Mouse (Mus musculus): ENCODE measurements at regions not wholly inside any gene's neighbourhood (a gene's known extent, or its start where the extent isn't known, plus 50 kb on each side); places are given as distances from the start of the nearest gene placed in this dataset.

DNA sequence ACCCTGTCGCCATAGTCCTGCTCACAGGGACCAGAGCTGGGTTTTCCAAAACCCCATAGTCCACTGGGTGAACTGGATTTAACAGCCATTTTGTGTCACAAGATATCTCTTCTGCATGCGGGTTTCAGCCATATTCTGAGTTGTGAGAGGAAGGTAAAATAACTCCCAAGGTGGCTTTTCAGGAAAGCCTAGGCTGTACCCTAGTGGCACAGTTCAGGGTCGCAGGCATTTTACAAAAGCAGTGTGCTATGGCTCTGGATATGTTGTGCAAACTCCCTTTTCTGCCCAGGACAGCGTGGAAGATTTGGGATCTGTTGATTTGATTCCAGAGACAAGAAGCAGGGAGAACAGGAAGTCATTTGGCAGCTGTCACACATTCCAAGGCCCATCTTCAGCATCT, 588.3 kb upstream of the Mgmt start:
- Histone ChIP-seq H3K4me2 (ENCODE audit: low read depth, low read length) (no peak overlapping the region), H3K9ac (ENCODE audit: low read depth, low read length) (no peak overlapping the region), H3K27me3 (replicated peaks; ENCODE audit: control insufficient read depth, insufficient read depth, low read length) (no peaks in the 10 kb centered on the region), H3K4me1 (ENCODE audit: control insufficient read depth, insufficient read depth, low read length) (no peaks in the 10 kb centered on the region), H3K9me3 (ENCODE audit: control insufficient read depth, low read length) (no peaks in the 10 kb centered on the region), H3K36me3 (ENCODE audit: control insufficient read depth, insufficient read depth, low read length) (no peaks in the 10 kb centered on the region), H3K27ac (replicated peaks; ENCODE audit: low read depth, low read length) (no peak overlapping the region), H3K4me3 (ENCODE audit: low read depth, low read length) (no peak overlapping the region)
- no peak for ATAC-seq (ENCODE audit: low read depth)
- WGBS = 66% methylated on average over 4 of the region's 4 CpGs
- DNase-seq (ENCODE audit: low spot score) = no peak

DNA sequence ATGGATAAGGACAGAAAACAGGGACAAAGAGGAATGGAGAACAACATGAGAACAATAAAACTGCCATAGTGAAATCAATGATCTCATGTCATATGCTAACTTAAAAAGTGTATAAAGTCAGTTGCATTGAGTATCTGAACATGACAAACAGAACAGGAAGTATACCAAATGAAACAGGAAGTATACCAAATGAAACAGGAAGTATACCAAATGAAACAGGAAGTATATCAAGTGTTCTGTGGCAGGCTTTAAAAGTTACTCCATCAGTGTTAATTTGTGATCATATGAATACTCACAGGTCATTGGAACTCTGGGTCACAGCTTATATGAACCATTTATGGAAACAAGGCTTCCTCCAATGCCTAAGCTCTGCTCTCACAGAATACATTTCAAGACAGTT, 585.6 kb upstream of the Mgmt start:
- no peak overlapping the region for H3K9ac ChIP-seq (ENCODE audit: low read depth, low read length)
- no peak overlapping the region for H3K27ac ChIP-seq (replicated peaks; ENCODE audit: low read depth, low read length)
- no peaks in the 10 kb centered on the region; the same call in 1 of the 2 replicates for H3K4me1 ChIP-seq (ENCODE audit: control insufficient read depth, insufficient read depth, low read length)
- H3K27me3 ChIP-seq (replicated peaks; ENCODE audit: control insufficient read depth, insufficient read depth, low read length) = no peaks in the 10 kb centered on the region
- H3K4me3 ChIP-seq (ENCODE audit: low read depth, low read length) = no peak overlapping the region
- no peak overlapping the region for H3K4me2 ChIP-seq (ENCODE audit: low read depth, low read length)
- ATAC-seq (ENCODE audit: low read depth) (no peak), DNase-seq (ENCODE audit: low spot score) (no peak)
- no peaks in the 10 kb centered on the region for H3K36me3 ChIP-seq (ENCODE audit: control insufficient read depth, insufficient read depth, low read length)
- no peaks in the 10 kb centered on the region for H3K9me3 ChIP-seq (ENCODE audit: control insufficient read depth, low read length)

DNA sequence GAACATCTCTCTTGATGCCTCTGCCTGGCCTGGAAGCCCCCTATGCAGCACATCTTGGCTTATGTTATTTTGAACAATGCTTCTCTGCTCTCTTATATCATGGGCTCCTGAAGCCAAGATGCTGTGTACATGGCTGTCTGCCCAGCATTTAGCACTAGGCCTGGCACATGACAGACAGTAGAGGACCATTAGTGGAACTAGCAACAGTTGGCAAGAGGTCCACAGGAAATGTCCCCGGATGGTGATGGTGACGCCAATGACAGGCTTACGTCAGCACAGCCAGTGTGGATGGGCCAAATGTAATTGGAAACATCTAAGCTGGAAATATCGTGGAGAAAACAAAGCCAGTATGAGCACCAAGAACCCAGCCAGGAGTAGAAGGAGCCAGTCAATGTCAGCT, 567.1 kb upstream of the Mgmt start:
- DNase-seq (ENCODE audit: low spot score) (peak; percentile 39), ATAC-seq (ENCODE audit: low read depth) (no peak)
- Histone ChIP-seq H3K9ac (ENCODE audit: low read depth, low read length) (no peak overlapping the region), H3K27ac (replicated peaks; ENCODE audit: low read depth, low read length) (no peak overlapping the region), H3K9me3 (ENCODE audit: control insufficient read depth, low read length) (no peaks in the 10 kb centered on the region), H3K36me3 (ENCODE audit: control insufficient read depth, insufficient read depth, low read length) (no peaks in the 10 kb centered on the region), H3K4me1 (ENCODE audit: control insufficient read depth, insufficient read depth, low read length) (no peaks in the 10 kb centered on the region), H3K27me3 (replicated peaks; ENCODE audit: control insufficient read depth, insufficient read depth, low read length) (no peaks in the 10 kb centered on the region), H3K4me3 (ENCODE audit: low read depth, low read length) (no peak overlapping the region), H3K4me2 (ENCODE audit: low read depth, low read length) (no peak overlapping the region)
- WGBS = 77% methylated on average over 4 of the region's 4 CpGs

DNA sequence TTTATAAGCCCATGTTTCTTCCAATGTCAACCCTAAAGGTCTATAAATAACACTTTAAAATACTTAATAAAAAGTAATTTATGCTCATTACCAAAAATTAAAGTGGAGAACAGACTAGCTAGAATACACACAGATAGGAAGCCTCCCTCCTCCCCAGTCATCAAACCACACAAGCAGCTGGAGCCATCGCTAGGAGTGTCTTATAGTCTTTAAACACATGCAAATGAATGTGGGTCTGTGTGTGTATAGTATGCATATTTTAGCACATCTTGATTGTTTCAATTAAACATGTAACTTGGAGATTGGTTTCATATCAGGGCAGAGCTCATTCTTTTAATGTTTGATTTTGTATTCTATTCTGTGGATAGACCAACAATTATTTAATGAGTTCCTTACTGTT, 564.0 kb upstream of the Mgmt start:
- H3K27ac ChIP-seq (replicated peaks; ENCODE audit: low read depth, low read length) = no peak overlapping the region
- no peak overlapping the region for H3K4me3 ChIP-seq (ENCODE audit: low read depth, low read length)
- no peaks in the 10 kb centered on the region for H3K36me3 ChIP-seq (ENCODE audit: control insufficient read depth, insufficient read depth, low read length)
- H3K4me2 ChIP-seq (ENCODE audit: low read depth, low read length) = no peak overlapping the region
- no peaks in the 10 kb centered on the region for H3K9me3 ChIP-seq (ENCODE audit: control insufficient read depth, low read length)
- no peaks in the 10 kb centered on the region for H3K27me3 ChIP-seq (replicated peaks; ENCODE audit: control insufficient read depth, insufficient read depth, low read length)
- ATAC-seq (ENCODE audit: low read depth) (no peak), DNase-seq (ENCODE audit: low spot score) (no peak)
- H3K9ac ChIP-seq (ENCODE audit: low read depth, low read length) = no peak overlapping the region
- no peaks in the 10 kb centered on the region for H3K4me1 ChIP-seq (ENCODE audit: control insufficient read depth, insufficient read depth, low read length)
- WGBS = 85% methylated on average over 1 of the region's 1 CpGs

DNA sequence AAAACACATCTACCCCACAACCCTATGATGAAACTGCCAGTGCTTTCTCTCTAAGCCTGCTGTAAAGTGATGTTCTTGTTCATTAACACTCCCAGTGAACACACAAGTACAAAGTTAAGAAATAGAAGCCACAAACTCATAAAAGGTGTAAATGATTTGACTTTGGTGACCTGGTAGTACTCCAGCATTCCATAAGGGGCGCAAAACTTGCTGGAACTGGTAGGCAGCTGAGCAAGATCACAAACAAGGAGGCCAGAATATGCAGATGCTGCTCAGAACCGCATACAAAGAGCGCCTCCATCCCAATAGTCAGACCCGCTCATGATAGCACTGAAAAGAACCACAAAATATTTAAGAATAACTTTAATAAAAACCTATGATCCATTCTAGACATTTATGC, 561.6 kb upstream of the Mgmt start:
- WGBS = 46% methylated on average over 4 of the region's 4 CpGs
- Histone ChIP-seq H3K36me3 (ENCODE audit: control insufficient read depth, insufficient read depth, low read length) (no peaks in the 10 kb centered on the region), H3K27ac (replicated peaks; ENCODE audit: low read depth, low read length) (no peak overlapping the region), H3K9me3 (ENCODE audit: control insufficient read depth, low read length) (no peaks in the 10 kb centered on the region), H3K9ac (ENCODE audit: low read depth, low read length) (no peak overlapping the region), H3K4me3 (ENCODE audit: low read depth, low read length) (no peak overlapping the region), H3K4me2 (ENCODE audit: low read depth, low read length) (no peak overlapping the region), H3K4me1 (ENCODE audit: control insufficient read depth, insufficient read depth, low read length) (no peaks in the 10 kb centered on the region), H3K27me3 (replicated peaks; ENCODE audit: control insufficient read depth, insufficient read depth, low read length) (no peaks in the 10 kb centered on the region)
- ATAC-seq (ENCODE audit: low read depth) (no peak), DNase-seq (ENCODE audit: low spot score) (no peak)

DNA sequence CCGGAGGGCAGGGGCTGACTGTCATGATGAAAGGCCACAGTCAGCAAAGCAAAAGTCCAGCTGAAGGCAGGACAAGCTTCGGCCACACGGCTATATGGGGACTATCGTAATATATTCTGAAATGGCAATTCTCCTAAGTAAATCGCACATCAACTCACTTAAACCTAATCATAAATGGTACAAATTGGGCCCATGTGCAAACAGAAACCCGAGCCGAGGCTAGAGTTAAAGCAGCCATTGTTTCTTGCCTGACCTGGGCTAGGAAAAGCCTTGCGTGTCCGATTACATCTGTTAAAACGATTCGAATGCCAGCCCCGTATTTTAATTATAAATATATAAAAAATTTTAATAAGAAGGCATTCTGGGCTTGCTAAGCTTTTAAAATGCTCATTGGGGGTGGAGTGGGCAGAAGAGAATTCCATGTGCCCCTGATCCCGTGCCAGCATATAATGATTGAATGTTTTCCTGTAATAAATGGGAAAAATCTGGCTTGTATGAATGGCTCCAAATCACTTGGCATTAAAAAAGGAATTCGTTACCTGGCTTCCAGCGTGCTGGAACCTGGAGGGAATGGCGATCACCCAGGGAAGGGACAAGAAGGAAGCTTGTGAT, 552.7 kb upstream of the Mgmt start:
- WGBS = 20% methylated on average over 16 of the region's 16 CpGs
- Histone ChIP-seq H3K4me1 (ENCODE audit: control insufficient read depth, insufficient read depth, low read length) (peaks cover 25% of the 10 kb centered on the region), H3K27ac (replicated peaks; ENCODE audit: low read depth, low read length) (peak overlapping the region; percentile 80), H3K4me3 (ENCODE audit: low read depth, low read length) (no peak overlapping the region), H3K9me3 (ENCODE audit: control insufficient read depth, low read length) (no peaks in the 10 kb centered on the region), H3K36me3 (ENCODE audit: control insufficient read depth, insufficient read depth, low read length) (no peaks in the 10 kb centered on the region), H3K27me3 (replicated peaks; ENCODE audit: control insufficient read depth, insufficient read depth, low read length) (no peaks in the 10 kb centered on the region), H3K9ac (ENCODE audit: low read depth, low read length) (no peak overlapping the region), H3K4me2 (ENCODE audit: low read depth, low read length) (peak overlapping the region; percentile 34)
- ATAC-seq (ENCODE audit: low read depth) (no peak; the same call in 1 of the 2 replicates), DNase-seq (ENCODE audit: low spot score) (peak; percentile 55)

DNA sequence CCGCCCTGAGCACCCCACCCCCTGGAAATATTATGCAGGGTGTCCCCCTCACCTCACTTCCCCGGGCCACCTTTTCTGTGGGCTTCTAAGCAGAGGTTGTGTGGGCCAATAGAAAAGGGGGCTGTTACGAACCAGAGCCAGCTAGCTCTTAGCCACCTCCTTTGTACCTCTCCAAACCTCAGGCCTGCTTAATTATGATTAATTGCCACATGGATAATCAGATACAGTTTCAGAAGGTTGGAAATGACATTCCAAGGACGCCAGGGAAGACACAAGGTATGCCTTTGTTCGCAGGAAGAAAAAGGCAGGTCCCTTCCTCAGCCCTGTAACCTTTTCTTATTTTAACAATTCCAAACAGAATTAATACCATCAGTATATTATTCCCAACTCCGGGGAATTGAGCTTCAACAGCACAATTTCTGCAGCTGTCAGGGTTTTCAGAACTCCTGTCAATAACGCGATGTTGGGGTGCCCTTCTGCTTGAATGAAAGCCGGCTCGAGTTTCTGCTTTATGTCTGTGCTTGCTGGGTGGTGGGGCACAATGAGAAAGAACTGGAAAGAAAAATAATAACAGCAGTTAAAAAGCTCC, 552.1 kb upstream of the Mgmt start:
- Histone ChIP-seq H3K4me2 (ENCODE audit: low read depth, low read length) (peak overlapping the region; percentile 34), H3K4me3 (ENCODE audit: low read depth, low read length) (no peak overlapping the region), H3K9me3 (ENCODE audit: control insufficient read depth, low read length) (no peaks in the 10 kb centered on the region), H3K4me1 (ENCODE audit: control insufficient read depth, insufficient read depth, low read length) (peaks cover 25% of the 10 kb centered on the region), H3K27ac (replicated peaks; ENCODE audit: low read depth, low read length) (peak overlapping the region; percentile 80), H3K27me3 (replicated peaks; ENCODE audit: control insufficient read depth, insufficient read depth, low read length) (no peaks in the 10 kb centered on the region), H3K9ac (ENCODE audit: low read depth, low read length) (no peak overlapping the region), H3K36me3 (ENCODE audit: control insufficient read depth, insufficient read depth, low read length) (no peaks in the 10 kb centered on the region)
- ATAC-seq (ENCODE audit: low read depth) (peak; percentile 53), DNase-seq (ENCODE audit: low spot score) (peak; percentile 77)
- WGBS = 20% methylated on average over 10 of the region's 10 CpGs

DNA sequence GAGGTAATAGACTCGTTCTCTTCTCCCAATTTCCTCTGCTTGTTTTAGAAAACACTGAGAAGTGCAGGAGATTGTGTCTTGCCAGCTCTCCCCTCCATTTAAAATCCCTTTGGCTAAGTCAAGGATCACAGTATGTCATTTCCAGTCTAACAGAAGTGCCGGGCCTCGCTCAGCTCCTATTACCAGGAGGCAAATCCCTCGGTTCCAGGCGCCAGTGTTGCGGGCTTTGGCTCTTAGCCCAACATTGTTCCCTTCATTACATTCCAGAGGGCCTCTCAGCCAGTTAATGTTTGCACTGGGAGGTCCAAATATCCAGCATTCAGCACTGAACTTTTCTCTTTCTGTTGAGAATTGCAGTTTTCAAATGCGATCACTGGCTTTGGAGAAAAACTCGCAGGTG, 551.6 kb upstream of the Mgmt start:
- 7% methylated on average over 8 of the region's 8 CpGs for WGBS
- DNase-seq (ENCODE audit: low spot score) (peak; percentile 95), ATAC-seq (ENCODE audit: low read depth) (peak; percentile 84)
- H3K27me3 ChIP-seq (replicated peaks; ENCODE audit: control insufficient read depth, insufficient read depth, low read length) = no peaks in the 10 kb centered on the region
- no peaks in the 10 kb centered on the region for H3K36me3 ChIP-seq (ENCODE audit: control insufficient read depth, insufficient read depth, low read length)
- H3K4me2 ChIP-seq (ENCODE audit: low read depth, low read length) = peak overlapping the region; percentile 34
- H3K27ac ChIP-seq (replicated peaks; ENCODE audit: low read depth, low read length) = peak overlapping the region; percentile 80
- H3K4me1 ChIP-seq (ENCODE audit: control insufficient read depth, insufficient read depth, low read length) = peaks cover 25% of the 10 kb centered on the region
- no peaks in the 10 kb centered on the region for H3K9me3 ChIP-seq (ENCODE audit: control insufficient read depth, low read length)
- H3K4me3 ChIP-seq (ENCODE audit: low read depth, low read length) = no peak overlapping the region
- no peak overlapping the region for H3K9ac ChIP-seq (ENCODE audit: low read depth, low read length)

DNA sequence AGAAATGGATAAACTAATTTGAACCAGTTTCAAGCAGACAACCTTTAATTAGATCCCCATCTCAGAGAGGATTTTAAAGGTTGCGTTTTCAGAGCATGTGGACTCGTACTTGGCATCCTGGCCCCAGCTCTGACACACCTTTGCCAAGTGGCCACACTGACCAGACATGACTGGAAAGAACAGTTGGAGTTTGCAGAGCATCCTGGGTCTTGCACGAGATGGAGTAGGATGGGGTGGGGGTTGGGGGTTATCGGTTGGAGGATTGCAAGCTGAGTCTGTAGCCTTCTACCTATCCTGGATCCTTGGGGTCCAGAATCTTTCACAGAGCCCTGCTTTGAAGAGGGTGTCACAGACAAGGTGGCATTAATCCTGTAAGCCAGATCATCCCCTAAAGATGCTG, 550.9 kb upstream of the Mgmt start:
- Histone ChIP-seq H3K27me3 (replicated peaks; ENCODE audit: control insufficient read depth, insufficient read depth, low read length) (no peaks in the 10 kb centered on the region), H3K27ac (replicated peaks; ENCODE audit: low read depth, low read length) (peak overlapping the region; percentile 64), H3K4me2 (ENCODE audit: low read depth, low read length) (no peak overlapping the region), H3K4me3 (ENCODE audit: low read depth, low read length) (no peak overlapping the region), H3K36me3 (ENCODE audit: control insufficient read depth, insufficient read depth, low read length) (no peaks in the 10 kb centered on the region), H3K9me3 (ENCODE audit: control insufficient read depth, low read length) (no peaks in the 10 kb centered on the region), H3K4me1 (ENCODE audit: control insufficient read depth, insufficient read depth, low read length) (peaks cover 25% of the 10 kb centered on the region), H3K9ac (ENCODE audit: low read depth, low read length) (no peak overlapping the region)
- no peak for DNase-seq (ENCODE audit: low spot score)
- WGBS = 59% methylated on average over 4 of the region's 4 CpGs
- ATAC-seq (ENCODE audit: low read depth) = no peak
